Mouse (Mus musculus): ENCODE data around the gene Fbf1. TPM values are rescaled to one million over a fixed set of nuclear protein-coding genes. Genes with fewer than 3 reads are reported as not detected.

Gene Fbf1
- polyA plus RNA-seq, 1 experiment, result 48.2 TPM

- Histone ChIP-seq H3K27ac (ENCODE audit: control insufficient read depth, insufficient read depth, low read depth, low read length) (no peak overlapping the region), H3K27me3 (ENCODE audit: control insufficient read depth, insufficient read depth, low read length) (no peaks in the 10 kb centered on the region), H3K4me1 (ENCODE audit: control insufficient read depth, insufficient read depth, low read length) (no peaks in the 10 kb centered on the region), H3K36me3 (ENCODE audit: control insufficient read depth, insufficient read depth, low read length) (no peaks in the 10 kb centered on the region), H3K4me3 (ENCODE audit: control insufficient read depth, low read depth, low read length) (no peak overlapping the region)
- no peak for TF ChIP-seq CTCF (IDR thresholded peaks at IDR 0.05; ENCODE audit: control insufficient read depth, insufficient read depth, insufficient replicate concordance, low read depth, low read length)
Observed at GRCm38 (mm10) chr11:116185836-116186235, 17.9 kb upstream of the Fbf1 start.

GRCm38 (mm10) chr11:116178411-116179121 is 10.6 kb upstream of the Fbf1 start:
- Histone ChIP-seq H3K27me3 (ENCODE audit: control insufficient read depth, insufficient read depth, low read length) (no peaks in the 10 kb centered on the region), H3K4me3 (ENCODE audit: control insufficient read depth, low read depth, low read length) (no peak overlapping the region), H3K4me1 (ENCODE audit: control insufficient read depth, insufficient read depth, low read length) (no peaks in the 10 kb centered on the region), H3K27ac (ENCODE audit: control insufficient read depth, insufficient read depth, low read depth, low read length) (no peak overlapping the region), H3K36me3 (ENCODE audit: control insufficient read depth, insufficient read depth, low read length) (peaks cover 4% of the 10 kb centered on the region)
- TF ChIP-seq CTCF (IDR thresholded peaks at IDR 0.05; ENCODE audit: control insufficient read depth, insufficient read depth, insufficient replicate concordance, low read depth, low read length) (no peak), POLR2A (IDR thresholded peaks at IDR 0.05; ENCODE audit: control insufficient read depth, low read depth, low read length) (no peak)

- H3K27me3 ChIP-seq (ENCODE audit: control insufficient read depth, insufficient read depth, low read length), result no peaks in the 10 kb centered on the region
- H3K4me1 ChIP-seq (ENCODE audit: control insufficient read depth, insufficient read depth, low read length), result no peaks in the 10 kb centered on the region
- no peak for TF ChIP-seq CTCF (IDR thresholded peaks at IDR 0.05; ENCODE audit: control insufficient read depth, insufficient read depth, insufficient replicate concordance, low read depth, low read length)
- no peak for TF ChIP-seq POLR2A (IDR thresholded peaks at IDR 0.05; ENCODE audit: control insufficient read depth, low read depth, low read length)
- H3K36me3 ChIP-seq (ENCODE audit: control insufficient read depth, insufficient read depth, low read length), result peaks cover 4% of the 10 kb centered on the region
- H3K4me3 ChIP-seq (ENCODE audit: control insufficient read depth, low read depth, low read length), result no peak overlapping the region
- no peak overlapping the region for H3K27ac ChIP-seq (ENCODE audit: control insufficient read depth, insufficient read depth, low read depth, low read length)
Observed at GRCm38 (mm10) chr11:116176010-116176409, 8.0 kb upstream of the Fbf1 start.

- Histone ChIP-seq H3K36me3 (ENCODE audit: control insufficient read depth, insufficient read depth, low read length) (peaks cover 4% of the 10 kb centered on the region), H3K4me1 (ENCODE audit: control insufficient read depth, insufficient read depth, low read length) (no peaks in the 10 kb centered on the region), H3K27me3 (ENCODE audit: control insufficient read depth, insufficient read depth, low read length) (no peaks in the 10 kb centered on the region), H3K4me3 (ENCODE audit: control insufficient read depth, low read depth, low read length) (no peak overlapping the region), H3K27ac (ENCODE audit: control insufficient read depth, insufficient read depth, low read depth, low read length) (no peak overlapping the region)
- TF ChIP-seq CTCF (IDR thresholded peaks at IDR 0.05; ENCODE audit: control insufficient read depth, insufficient read depth, insufficient replicate concordance, low read depth, low read length) (no peak), POLR2A (IDR thresholded peaks at IDR 0.05; ENCODE audit: control insufficient read depth, low read depth, low read length) (no peak)
Observed at GRCm38 (mm10) chr11:116174775-116175448, 6.9 kb upstream of the Fbf1 start.

- Histone ChIP-seq H3K4me1 (ENCODE audit: control insufficient read depth, insufficient read depth, low read length) (no peaks in the 10 kb centered on the region; the same call in none of the 2 replicates), H3K27me3 (ENCODE audit: control insufficient read depth, insufficient read depth, low read length) (no peaks in the 10 kb centered on the region), H3K27ac (ENCODE audit: control insufficient read depth, insufficient read depth, low read depth, low read length) (no peak overlapping the region; the same call in 1 of the 2 replicates), H3K4me3 (ENCODE audit: control insufficient read depth, low read depth, low read length) (no peak overlapping the region), H3K36me3 (ENCODE audit: control insufficient read depth, insufficient read depth, low read length) (peaks cover 3% of the 10 kb centered on the region)
- TF ChIP-seq CTCF (IDR thresholded peaks at IDR 0.05; ENCODE audit: control insufficient read depth, insufficient read depth, insufficient replicate concordance, low read depth, low read length), result no peak
- TF ChIP-seq POLR2A (IDR thresholded peaks at IDR 0.05; ENCODE audit: control insufficient read depth, low read depth, low read length), result no peak
Observed at GRCm38 (mm10) chr11:116171959-116172358, 4.0 kb upstream of the Fbf1 start.

- no peaks in the 10 kb centered on the region; the same call in none of the 2 replicates for H3K4me1 ChIP-seq (ENCODE audit: control insufficient read depth, insufficient read depth, low read length)
- TF ChIP-seq CTCF (IDR thresholded peaks at IDR 0.05; ENCODE audit: control insufficient read depth, insufficient read depth, insufficient replicate concordance, low read depth, low read length) (no peak), POLR2A (IDR thresholded peaks at IDR 0.05; ENCODE audit: control insufficient read depth, low read depth, low read length) (no peak)
- peaks cover 3% of the 10 kb centered on the region for H3K36me3 ChIP-seq (ENCODE audit: control insufficient read depth, insufficient read depth, low read length)
- H3K27ac ChIP-seq (ENCODE audit: control insufficient read depth, insufficient read depth, low read depth, low read length), result no peak overlapping the region
- H3K4me3 ChIP-seq (ENCODE audit: control insufficient read depth, low read depth, low read length), result no peak overlapping the region
- no peaks in the 10 kb centered on the region for H3K27me3 ChIP-seq (ENCODE audit: control insufficient read depth, insufficient read depth, low read length)
Observed at GRCm38 (mm10) chr11:116170003-116170800, 2.2 kb upstream of the Fbf1 start.

- Histone ChIP-seq H3K27me3 (ENCODE audit: control insufficient read depth, insufficient read depth, low read length) (no peaks in the 10 kb centered on the region), H3K36me3 (ENCODE audit: control insufficient read depth, insufficient read depth, low read length) (peaks cover 2% of the 10 kb centered on the region), H3K4me3 (ENCODE audit: control insufficient read depth, low read depth, low read length) (no peak overlapping the region; the same call in 1 of the 2 replicates), H3K27ac (ENCODE audit: control insufficient read depth, insufficient read depth, low read depth, low read length) (no peak overlapping the region), H3K4me1 (ENCODE audit: control insufficient read depth, insufficient read depth, low read length) (no peaks in the 10 kb centered on the region; the same call in none of the 2 replicates)
- TF ChIP-seq POLR2A (IDR thresholded peaks at IDR 0.05; ENCODE audit: control insufficient read depth, low read depth, low read length) (no peak), CTCF (IDR thresholded peaks at IDR 0.05; ENCODE audit: control insufficient read depth, insufficient read depth, insufficient replicate concordance, low read depth, low read length) (no peak)
Observed at GRCm38 (mm10) chr11:116169214-116169613, 1.2 kb upstream of the Fbf1 start.
